Mouse (Mus musculus) kidney, postnatal 0 days (tissue): ENCODE results near the gene Camk1g. TPM values are rescaled to one million over a fixed set of nuclear protein-coding genes. Genes with fewer than 3 reads are reported as not detected.

ENCODE experiments used
- ATAC-seq: fragments of 200-750 bp; cut with Nextera tagmentation; replicated peaks from 2 replicates; pipeline ENCODE4 v1.8.0; 2017; ENCODE audit warnings: low read depth, moderate number of reproducible peaks, moderate TSS enrichment, moderate library complexity; ENCODE audit not compliant: low FRiP score
- DNase-seq: peaks from one replicate; pipeline ENCODE4 v3.0.0-alpha.2; 2016; ENCODE audit warnings: low spot score
- H3K27ac ChIP-seq: fragments of 300-500 bp; sonication (generic); 2 replicates; pipeline ENCODE4 v1.5.1; 2014; ENCODE audit warnings: mild to moderate bottlenecking
- H3K27me3 ChIP-seq: fragments of 300-500 bp; sonication (generic); 2 replicates; pipeline ENCODE4 v1.6.1; 2014; ENCODE audit warnings: low read length, mixed read lengths; ENCODE audit not compliant: insufficient read depth
- H3K36me3 ChIP-seq: fragments of 300-500 bp; sonication (generic); 2 replicates; pipeline ENCODE4 v1.6.1; 2014; ENCODE audit warnings: low read length, mixed read lengths; ENCODE audit not compliant: insufficient read depth
- H3K4me1 ChIP-seq: fragments of 300-500 bp; sonication (generic); replicated peaks from 2 replicates; pipeline ENCODE4 v1.6.1; 2014; ENCODE audit warnings: antibody characterized with exemption, low read length, mixed read lengths; ENCODE audit not compliant: insufficient read depth
- H3K4me2 ChIP-seq: fragments of 300-500 bp; sonication (generic); 2 replicates; pipeline ENCODE4 v1.6.1; 2014; ENCODE audit warnings: mild to moderate bottlenecking, low read length, moderate library complexity, mixed read lengths
- H3K4me3 ChIP-seq: fragments of 300-500 bp; sonication (generic); replicated peaks from 2 replicates; pipeline ENCODE4 v1.5.1; 2014; ENCODE audit warnings: low read depth, low read length
- H3K9ac ChIP-seq: fragments of 300-500 bp; sonication (generic); 2 replicates; pipeline ENCODE4 v1.6.1; 2014; ENCODE audit warnings: low read depth, low read length
- H3K9me3 ChIP-seq: fragments of 300-500 bp; sonication (generic); replicated peaks from 2 replicates; pipeline ENCODE4 v1.6.1; 2016; ENCODE audit warnings: low read length, inconsistent platforms, mixed read lengths
- CTCF ChIP-seq: IDR thresholded peaks from 2 replicates; pipeline ENCODE4 v1.5.1; 2016; ENCODE audit warnings: antibody characterized with exemption, low read depth, mild to moderate bottlenecking, moderate library complexity
- WGBS: fragments of 180-500 bp; shearing (Covaris S2); extraction: QIAGEN DNeasy Blood & Tissue Kit; methylation state at CpG from one replicate; pipeline ENCODE4 v1.1.7; 2014; 5-methylcytosine and 5-hydroxymethylcytosine counted together
- polyA plus RNA-seq: library from polyadenylated mRNA; unstranded; fragments of >200 nt; fragmentation: Nextera tagmentation; extraction: Ambion mirVana; gene quantifications from 2 replicates; pipeline ENCODE4 v1.2.1, GENCODE M21; 2015

The Camk1g gene
- polyA plus RNA-seq, 1 experiment from 2014 or later: 6.8 TPM

DNA sequence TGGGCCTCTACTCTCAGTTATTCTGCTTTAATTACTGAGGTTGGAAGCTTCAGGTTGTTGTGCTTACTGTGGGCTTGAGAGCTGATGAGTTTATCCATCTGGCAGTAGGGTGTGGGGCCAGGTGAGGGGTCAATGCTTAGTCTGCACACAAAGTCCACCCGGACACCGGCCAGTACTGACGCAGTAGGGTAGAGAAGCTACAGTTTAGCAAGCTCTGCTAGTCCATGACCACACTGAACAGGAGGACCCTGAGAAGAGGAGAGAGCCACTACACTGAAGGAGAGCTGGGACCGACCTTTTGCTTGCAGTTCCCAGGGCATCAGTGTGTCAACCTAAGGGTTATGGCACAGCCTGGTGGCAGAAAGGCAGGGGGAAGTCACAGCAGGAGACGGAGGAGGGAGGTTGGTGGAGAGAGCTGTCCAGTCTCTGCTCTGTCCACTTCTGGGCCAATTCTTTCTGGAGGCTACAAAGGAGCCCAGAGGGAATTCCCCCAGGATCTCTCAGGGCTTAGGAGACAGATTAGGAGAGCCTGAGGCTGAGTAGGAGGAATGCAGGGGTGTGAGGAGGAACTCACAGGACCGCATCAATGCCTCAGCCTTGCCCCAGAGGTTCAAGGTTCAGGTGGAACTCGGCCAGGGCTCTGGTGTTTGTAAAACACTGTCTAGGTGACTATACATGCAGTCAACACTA lies 43.5 kb downstream of the Camk1g start:
- Histone ChIP-seq H3K9me3 (no peaks in the 10 kb centered on the region), H3K4me1 (no peaks in the 10 kb centered on the region), H3K27me3 (no peaks in the 10 kb centered on the region), H3K9ac (no peak overlapping the region), H3K36me3 (no peaks in the 10 kb centered on the region), H3K4me2 (no peak overlapping the region), H3K27ac (peak overlapping the region; percentile 73), H3K4me3 (no peak overlapping the region)
- 37% methylated on average over 7 of the region's 7 CpGs for WGBS
- peak; percentile 58; the same call in 1 of the 2 replicates for TF ChIP-seq CTCF
- peak; percentile 41 for DNase-seq
- peak; percentile 88 for ATAC-seq

DNA sequence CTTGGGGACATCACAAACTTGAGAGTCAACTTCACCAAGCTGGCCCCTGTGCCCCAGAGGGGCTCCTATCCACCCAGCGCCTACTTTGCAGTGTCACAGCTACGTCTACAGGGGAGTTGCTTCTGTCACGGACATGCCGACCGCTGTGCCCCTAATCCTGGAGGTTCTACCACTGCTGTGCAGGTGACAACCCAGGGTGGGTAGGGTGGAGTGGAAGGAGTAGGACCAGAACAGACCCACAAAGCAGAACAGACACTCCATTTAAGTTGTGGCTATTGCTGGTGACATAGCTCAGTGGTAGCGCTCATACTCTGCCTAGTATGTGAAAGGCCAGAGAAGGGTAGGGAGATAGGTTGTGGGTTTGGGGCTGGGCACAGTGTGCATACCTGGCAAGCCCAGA lies 44.2 kb downstream of the Camk1g start:
- peak overlapping the region; percentile 73 for H3K27ac ChIP-seq
- H3K9ac ChIP-seq: no peak overlapping the region
- no peaks in the 10 kb centered on the region for H3K36me3 ChIP-seq
- H3K4me3 ChIP-seq: no peak overlapping the region
- H3K27me3 ChIP-seq: no peaks in the 10 kb centered on the region
- H3K9me3 ChIP-seq: no peaks in the 10 kb centered on the region
- no peak for TF ChIP-seq CTCF
- WGBS: 94% methylated on average over 6 of the region's 6 CpGs
- H3K4me1 ChIP-seq: no peaks in the 10 kb centered on the region
- ATAC-seq (no peak), DNase-seq (no peak)
- no peak overlapping the region for H3K4me2 ChIP-seq

DNA sequence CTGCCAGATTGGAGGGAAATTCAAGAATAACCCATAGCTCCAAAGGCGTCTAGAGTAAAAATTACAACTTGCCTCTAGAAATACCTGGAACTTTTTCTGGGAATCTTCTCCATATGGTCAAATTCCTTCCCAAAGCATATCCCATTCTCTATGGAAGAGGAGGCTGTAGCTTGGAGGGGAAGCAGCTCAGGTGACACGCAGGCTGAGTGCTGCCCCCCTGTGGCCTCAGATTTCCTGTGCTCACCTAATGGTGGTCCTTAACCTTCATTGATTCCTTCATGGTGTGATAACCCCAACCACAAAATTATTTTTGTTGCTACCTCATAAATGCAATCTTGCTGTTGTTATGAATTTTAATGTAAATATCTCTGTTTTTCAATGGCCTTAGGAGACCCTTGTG lies 45.9 kb downstream of the Camk1g start:
- H3K9ac ChIP-seq: no peak overlapping the region
- no peaks in the 10 kb centered on the region for H3K4me1 ChIP-seq
- peak; percentile 67 for DNase-seq
- no peaks in the 10 kb centered on the region for H3K9me3 ChIP-seq
- TF ChIP-seq CTCF: peak; percentile 74
- H3K4me2 ChIP-seq: no peak overlapping the region
- no peak for ATAC-seq
- H3K27ac ChIP-seq: no peak overlapping the region
- no peaks in the 10 kb centered on the region for H3K27me3 ChIP-seq
- WGBS: 45% methylated on average over 2 of the region's 2 CpGs
- H3K4me3 ChIP-seq: no peak overlapping the region
- H3K36me3 ChIP-seq: no peaks in the 10 kb centered on the region

- DNase-seq (no peak), ATAC-seq (no peak)
- H3K4me3 ChIP-seq: no peak overlapping the region
- no peaks in the 10 kb centered on the region for H3K27me3 ChIP-seq
- H3K4me1 ChIP-seq: no peaks in the 10 kb centered on the region
- no peak overlapping the region for H3K9ac ChIP-seq
- H3K27ac ChIP-seq: no peak overlapping the region
- no peak for TF ChIP-seq CTCF
- no peaks in the 10 kb centered on the region for H3K9me3 ChIP-seq
- no peak overlapping the region for H3K4me2 ChIP-seq
- no peaks in the 10 kb centered on the region for H3K36me3 ChIP-seq
- WGBS: 97% methylated on average over 6 of the region's 6 CpGs
These were observed 46.4 kb downstream of the Camk1g start for GRCm38 (mm10) chr1:193323686-193324085.

GRCm38 (mm10) chr1:193320398-193320797 lies 49.7 kb downstream of the Camk1g start:
- no peak overlapping the region for H3K9ac ChIP-seq
- DNase-seq: no peak
- 0 out of 2 replicates have a peak, but pooled peaks cover under 1% of the 10 kb centered on the region for H3K4me1 ChIP-seq
- no peak overlapping the region for H3K27ac ChIP-seq
- no peaks in the 10 kb centered on the region for H3K9me3 ChIP-seq
- no peak overlapping the region for H3K4me3 ChIP-seq
- WGBS: 88% methylated on average over 8 of the region's 8 CpGs
- no peaks in the 10 kb centered on the region for H3K36me3 ChIP-seq
- no peaks in the 10 kb centered on the region for H3K27me3 ChIP-seq
- ATAC-seq: no peak
- no peak overlapping the region for H3K4me2 ChIP-seq
- no peak for TF ChIP-seq CTCF

DNA sequence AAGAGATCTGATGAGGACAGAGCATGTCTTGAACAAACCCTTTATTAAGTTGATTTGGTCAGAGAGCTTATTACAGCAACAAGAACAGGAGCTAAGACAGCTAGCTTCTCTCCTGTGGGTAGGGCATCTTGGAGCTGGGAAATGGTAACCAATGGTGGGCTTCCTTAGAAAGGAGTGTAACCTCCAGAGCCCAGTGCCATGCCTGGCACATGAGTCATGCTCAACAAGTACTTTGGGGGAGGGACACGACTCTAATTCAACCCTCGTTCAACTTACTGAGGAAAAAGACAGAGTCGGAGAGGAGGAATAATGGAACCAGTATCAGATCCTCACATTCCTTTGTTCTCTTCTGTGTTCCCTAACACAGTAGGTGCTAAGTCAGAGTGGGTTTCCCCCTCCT lies 50.4 kb downstream of the Camk1g start:
- ATAC-seq (no peak), DNase-seq (no peak)
- Histone ChIP-seq H3K9me3 (no peaks in the 10 kb centered on the region), H3K4me1 (0 out of 2 replicates have a peak, but pooled peaks cover 4% of the 10 kb centered on the region), H3K27ac (no peak overlapping the region), H3K4me2 (no peak overlapping the region), H3K9ac (no peak overlapping the region), H3K27me3 (no peaks in the 10 kb centered on the region), H3K36me3 (no peaks in the 10 kb centered on the region), H3K4me3 (no peak overlapping the region)
- TF ChIP-seq CTCF: no peak
- 54% methylated on average over 3 of the region's 3 CpGs for WGBS
